Mouse (Mus musculus): Measurements from ENCODE around the gene Ngfr. TPM values are rescaled to one million over a fixed set of nuclear protein-coding genes. Genes with fewer than 3 reads are reported as not detected.
"Not testable (repeated sequence)": the region's sequence is repeated elsewhere in the genome, so short reads cannot be mapped to it uniquely, and the experiment has no call there.

Gene Ngfr
- total RNA-seq (2021) = under 1 TPM; 0.37 to 0.64 TPM
- long read RNA-seq, experiment 1 = 0 reads
- long read RNA-seq, experiment 2 = 0 reads

GRCm38 (mm10) chr11:95587423-95587951 lies at the start of gene Ngfr:
Gene Ngfr, minus strand, starts transcription at chr11:95587735.
- DNase-seq = peak; percentile 45 to 64

GRCm38 (mm10) chr11:95635030-95635429 lies 47.5 kb upstream of the Ngfr start:
- no peak for DNase-seq

GRCm38 (mm10) chr11:95633512-95634000 lies 46.0 kb upstream of the Ngfr start:
- DNase-seq = peak in 1 of 2 experiments; percentile 7

- no peak for DNase-seq
Measured at GRCm38 (mm10) chr11:95632474-95632873, 44.9 kb upstream of the Ngfr start.

GRCm38 (mm10) chr11:95631301-95631700 lies 43.8 kb upstream of the Ngfr start:
- DNase-seq = no peak

GRCm38 (mm10) chr11:95630558-95630957 lies 43.0 kb upstream of the Ngfr start:
- DNase-seq = no peak

- DNase-seq = no peak
Measured at GRCm38 (mm10) chr11:95622426-95622825, 34.9 kb upstream of the Ngfr start.

- DNase-seq = no peak
Measured at GRCm38 (mm10) chr11:95621541-95622130, 34.1 kb upstream of the Ngfr start.

GRCm38 (mm10) chr11:95621010-95621409 lies 33.5 kb upstream of the Ngfr start:
- peak in 1 of 2 experiments; percentile 13 for DNase-seq

- DNase-seq = no peak
Measured at GRCm38 (mm10) chr11:95619886-95620444, 32.4 kb upstream of the Ngfr start.

- DNase-seq = no peak
Measured at GRCm38 (mm10) chr11:95619081-95619480, 31.5 kb upstream of the Ngfr start.

- DNase-seq = peak in 1 of 2 experiments; percentile 22
Measured at GRCm38 (mm10) chr11:95617785-95618465, 30.4 kb upstream of the Ngfr start.

- no peak for DNase-seq
Measured at GRCm38 (mm10) chr11:95614739-95615138, 27.2 kb upstream of the Ngfr start.

GRCm38 (mm10) chr11:95611283-95611682 lies 23.7 kb upstream of the Ngfr start:
- no peak for DNase-seq

- DNase-seq = no peak
Measured at GRCm38 (mm10) chr11:95610391-95610902, 22.9 kb upstream of the Ngfr start.

- DNase-seq = no peak
Measured at GRCm38 (mm10) chr11:95609924-95610323, 22.4 kb upstream of the Ngfr start.

GRCm38 (mm10) chr11:95607286-95607685 lies 19.8 kb upstream of the Ngfr start:
- not testable (repeated sequence) for DNase-seq

- no peak for DNase-seq
Measured at GRCm38 (mm10) chr11:95598214-95599062, 10.9 kb upstream of the Ngfr start.

GRCm38 (mm10) chr11:95597741-95598140 lies 10.2 kb upstream of the Ngfr start:
- DNase-seq = no peak

GRCm38 (mm10) chr11:95596704-95597103 lies 9.2 kb upstream of the Ngfr start:
- peak; percentile 46 to 48 for DNase-seq

- DNase-seq = no peak
Measured at GRCm38 (mm10) chr11:95596150-95596515, 8.6 kb upstream of the Ngfr start.
